Mouse (Mus musculus) megakaryocyte, embryonic 14.5 days (primary cell): ENCODE measurements around the gene Gm15557.

Source experiments
- FLI1 ChIP-seq: IDR thresholded peaks from 2 replicates; pipeline ENCODE4 v1.6.1; 2012; ENCODE audit warnings: low read length, inconsistent platforms, mixed read lengths
- GATA1 ChIP-seq: IDR thresholded peaks from 3 replicates; pipeline ENCODE4 v1.6.1; 2012; ENCODE audit warnings: mixed read lengths, low read length, inconsistent platforms, borderline replicate concordance

DNA sequence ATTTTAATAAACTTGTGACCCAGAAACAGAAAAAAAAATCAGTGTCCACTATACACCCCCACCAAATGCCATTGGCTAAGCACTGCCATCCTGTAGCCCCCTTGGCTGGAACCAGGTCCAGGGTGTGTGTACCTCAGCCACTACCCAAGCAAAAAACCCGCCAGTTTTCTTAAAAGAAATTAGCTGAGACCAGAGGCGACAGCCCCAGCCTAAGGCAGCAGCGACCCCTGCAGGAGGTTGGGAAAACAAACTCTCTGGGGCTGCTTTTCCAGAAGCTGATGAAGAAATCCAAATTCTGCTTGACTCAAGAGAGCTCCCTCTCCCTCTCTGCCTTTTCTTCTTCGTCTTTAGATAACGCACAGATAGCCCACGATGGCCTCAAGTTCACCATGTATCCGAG, 5.5 kb downstream of the Gm15557 start:
- TF ChIP-seq GATA1: no peak
- no peak for TF ChIP-seq FLI1
